Mouse (Mus musculus): Measurements from ENCODE around the gene Prkn.

The Prkn gene

DNA sequence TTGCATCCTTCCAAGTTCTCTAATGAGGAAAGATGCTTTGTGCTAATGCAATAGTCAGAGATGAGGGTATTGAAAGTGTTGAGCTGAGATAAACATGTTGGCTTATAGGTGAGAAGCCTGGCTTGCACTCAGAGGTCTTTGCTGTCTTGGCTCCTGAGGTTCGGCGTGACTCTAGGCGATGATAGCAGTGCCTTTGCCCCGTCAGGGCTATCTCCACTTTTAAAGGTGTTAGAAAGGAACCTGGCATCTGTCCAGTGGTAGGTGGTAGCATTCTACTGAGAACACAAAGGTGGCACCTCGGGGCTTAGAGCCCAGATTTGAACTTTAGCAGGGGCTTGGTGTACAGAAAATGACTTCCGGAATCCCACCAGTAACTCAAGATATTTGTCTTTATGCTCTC is 554.4 kb downstream of the Prkn start:
- no peak for DNase-seq (ENCODE audit: low spot score in 2 of 2)

DNA sequence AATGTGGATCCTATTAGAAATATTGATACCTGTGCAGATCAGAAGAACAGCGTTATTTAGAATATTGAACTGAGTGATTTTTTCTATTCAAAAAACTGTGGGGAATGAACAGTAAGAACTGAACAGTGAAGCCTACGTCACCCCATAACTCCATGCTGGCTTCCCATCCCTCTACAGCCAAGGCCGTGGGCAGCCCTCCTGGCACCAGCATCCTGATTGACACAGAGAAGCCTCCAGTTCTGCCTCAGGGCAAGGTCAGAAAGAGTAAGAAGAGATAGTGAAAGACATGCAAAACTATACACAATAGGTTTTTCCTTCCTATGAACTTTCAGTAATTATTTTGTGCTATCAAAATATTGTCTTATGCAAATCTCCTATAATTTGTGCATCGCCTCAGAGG is 557.5 kb downstream of the Prkn start:
- no peak for DNase-seq (ENCODE audit: low spot score in 2 of 2)

DNA sequence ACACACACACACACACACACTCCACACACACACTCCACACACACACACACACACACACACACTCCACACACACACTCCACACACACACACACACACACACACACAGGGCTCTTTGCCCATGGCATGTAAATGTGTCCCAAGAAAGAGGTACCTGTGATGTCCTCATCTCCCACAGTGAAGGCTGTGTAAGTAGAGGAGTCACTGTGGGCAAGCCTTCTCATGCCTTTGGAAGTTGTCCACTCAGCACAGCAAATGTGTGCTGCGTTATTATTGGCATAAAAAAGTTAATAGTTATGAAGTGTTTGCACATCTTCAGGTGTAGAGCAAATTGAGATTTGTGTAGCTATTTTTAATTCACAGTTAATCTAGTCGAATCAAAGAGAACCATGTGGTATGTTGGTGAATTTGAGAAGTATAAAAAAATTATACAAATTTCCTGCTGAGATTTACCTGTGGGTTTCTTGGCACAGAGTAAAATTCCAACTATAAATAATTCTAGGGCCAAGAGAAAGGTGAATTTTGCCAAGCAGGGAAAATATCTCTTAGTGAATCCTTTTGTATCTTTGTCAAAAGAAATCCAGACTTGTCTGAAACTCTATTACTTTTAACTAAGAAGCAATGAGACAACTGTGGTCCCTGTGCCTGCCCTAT is 562.2 kb downstream of the Prkn start:
- DNase-seq (ENCODE audit: low spot score in 2 of 2), result no peak

DNA sequence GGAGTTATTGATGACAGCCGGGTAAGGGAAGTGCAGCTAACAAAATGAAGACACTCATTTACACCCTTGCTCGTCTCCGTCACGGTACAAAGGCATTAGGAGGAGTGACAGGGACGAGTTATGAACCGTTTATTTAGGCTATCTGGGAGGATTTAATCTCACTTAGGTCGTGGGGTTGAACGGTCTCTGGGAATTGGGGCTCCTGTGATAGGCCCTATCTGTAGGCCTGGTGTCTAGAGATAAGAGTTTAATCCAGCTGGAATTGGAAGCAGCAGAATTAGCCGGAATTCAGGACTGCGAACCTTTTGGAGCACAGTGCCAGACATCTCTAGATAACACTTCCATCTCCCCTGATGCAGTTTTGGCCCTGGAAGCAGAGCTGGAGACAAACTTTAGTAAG is 571.2 kb downstream of the Prkn start:
- no peak for DNase-seq (ENCODE audit: low spot score in 2 of 2)

DNA sequence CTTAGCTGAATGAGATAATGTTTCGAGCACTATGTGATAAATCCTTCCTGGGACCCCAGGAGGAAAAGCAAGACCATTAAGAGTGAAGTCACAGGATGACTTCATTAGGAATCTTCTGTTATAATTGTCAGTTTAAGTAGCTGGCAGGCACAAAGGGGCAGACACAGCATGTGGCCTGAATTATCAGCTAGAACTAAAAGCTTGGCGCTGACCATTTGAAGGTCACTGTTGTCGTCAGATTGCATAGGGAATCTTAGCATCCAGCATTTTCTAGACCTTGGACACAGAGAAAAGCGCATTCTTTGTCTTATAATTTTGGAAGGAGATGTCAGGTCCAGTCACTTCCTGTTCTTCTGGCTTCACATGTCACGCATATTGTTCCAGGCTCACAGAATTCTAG is 573.5 kb downstream of the Prkn start:
- no peak for DNase-seq (ENCODE audit: low spot score in 2 of 2)

DNA sequence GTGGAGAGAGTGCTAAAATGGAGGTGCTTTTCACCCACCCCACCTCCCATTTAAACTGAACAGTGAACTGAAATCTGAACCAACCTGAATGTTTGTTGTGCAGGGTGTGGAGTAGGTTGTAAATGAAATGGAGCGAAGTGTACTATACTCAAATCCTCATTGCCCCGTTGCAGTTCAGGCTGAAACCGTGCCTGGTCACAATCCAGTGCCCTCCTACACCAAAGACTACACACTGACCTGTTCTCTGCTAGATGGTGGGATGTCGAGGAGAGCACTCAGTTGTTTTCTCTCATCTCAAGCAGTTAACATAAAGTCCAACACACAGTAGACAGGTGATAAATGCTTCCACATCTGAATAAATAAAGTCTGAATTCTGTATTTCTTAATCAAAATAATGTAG is 574.1 kb downstream of the Prkn start:
- no peak for DNase-seq (ENCODE audit: low spot score in 2 of 2)

DNA sequence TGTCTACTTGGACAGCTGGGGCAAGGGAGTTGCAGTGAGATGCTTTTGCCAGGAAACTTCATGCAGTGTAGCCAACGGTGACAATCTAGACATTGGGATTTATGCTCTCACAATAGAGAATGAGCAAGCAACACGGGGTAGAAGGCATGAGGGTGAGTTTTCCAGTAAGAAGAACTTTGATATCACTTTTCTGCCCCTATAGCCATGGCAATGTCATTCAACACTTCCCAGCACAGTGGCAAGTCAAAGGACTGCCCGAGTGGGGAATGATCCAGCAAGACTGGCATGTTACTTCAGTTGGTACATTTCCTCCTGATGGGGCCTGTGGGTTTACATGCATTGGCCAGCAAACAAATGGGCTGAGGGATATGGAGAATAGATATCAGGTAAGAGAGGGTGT is 577.0 kb downstream of the Prkn start:
- DNase-seq (ENCODE audit: low spot score in 2 of 2), result no peak

DNA sequence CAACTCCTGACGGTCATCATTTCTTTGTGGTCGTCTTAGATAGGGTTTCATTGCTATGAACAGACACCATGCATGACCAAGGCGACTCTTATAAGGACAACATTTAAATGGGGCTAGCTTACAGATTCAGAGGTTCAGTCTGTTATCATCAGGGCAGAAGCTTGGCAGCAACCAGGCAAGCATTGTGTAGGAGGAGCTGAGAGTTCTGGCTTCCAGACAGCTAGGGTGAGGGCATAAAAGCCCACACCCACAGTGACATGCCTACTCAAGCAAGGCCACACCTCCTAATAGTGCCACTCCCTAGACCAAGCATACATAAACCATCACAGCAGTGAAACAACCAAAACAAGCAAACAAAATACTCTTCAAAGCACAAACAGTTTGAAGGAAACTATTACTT is 579.3 kb downstream of the Prkn start:
- DNase-seq (ENCODE audit: low spot score in 2 of 2), result no peak

DNA sequence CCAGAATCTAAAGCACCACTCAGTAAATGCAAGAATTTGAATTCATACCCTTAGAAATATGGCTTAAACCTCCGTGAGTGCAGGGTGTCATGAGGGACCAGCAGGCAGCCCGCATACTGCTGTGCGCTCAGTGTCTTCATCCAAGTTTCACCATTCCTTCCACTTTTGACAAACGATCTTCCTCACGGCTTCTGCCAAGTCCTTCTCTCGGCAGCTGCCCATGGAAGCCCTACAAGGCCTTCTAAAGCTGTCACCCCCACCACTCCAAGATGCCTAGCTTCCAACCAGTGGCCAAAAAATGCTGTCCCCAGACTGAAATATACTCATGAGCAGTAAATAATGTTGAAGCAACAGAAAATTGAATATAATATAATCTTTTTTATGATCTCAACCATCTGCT is 580.7 kb downstream of the Prkn start:
- no peak for DNase-seq (ENCODE audit: low spot score in 2 of 2)

DNA sequence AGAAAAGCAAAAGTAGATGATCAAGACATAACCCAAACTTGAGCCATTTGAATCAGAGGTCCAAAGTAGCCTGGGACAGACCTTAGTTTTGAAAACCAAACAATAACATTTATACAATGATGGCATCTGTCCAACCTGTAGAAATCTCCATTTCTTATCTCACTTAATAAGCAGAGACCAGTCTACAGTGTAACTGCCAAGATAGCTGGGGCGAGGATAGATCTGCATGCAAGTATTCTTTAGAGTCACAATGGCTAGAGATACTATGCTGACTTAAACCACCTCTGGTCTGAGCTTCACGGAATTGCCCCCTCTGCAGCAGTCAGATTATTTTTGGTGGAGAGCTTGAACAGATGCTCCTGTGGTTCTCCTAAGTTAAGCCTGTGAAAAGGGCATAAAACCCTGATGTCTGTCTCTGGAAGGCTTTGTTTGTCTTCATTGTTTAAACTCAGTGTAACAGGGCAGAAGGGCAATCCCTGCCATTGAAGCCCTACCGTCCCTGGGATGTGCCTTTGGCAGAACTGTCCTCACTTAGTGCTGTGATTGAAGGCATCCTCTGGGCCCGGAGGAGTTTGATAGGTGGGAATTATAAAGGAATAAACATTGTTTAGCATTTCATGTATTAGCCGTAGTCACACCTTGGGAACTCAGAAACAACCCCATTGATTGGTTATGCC is 581.2 kb downstream of the Prkn start:
- DNase-seq (ENCODE audit: low spot score in 2 of 2), result no peak

DNA sequence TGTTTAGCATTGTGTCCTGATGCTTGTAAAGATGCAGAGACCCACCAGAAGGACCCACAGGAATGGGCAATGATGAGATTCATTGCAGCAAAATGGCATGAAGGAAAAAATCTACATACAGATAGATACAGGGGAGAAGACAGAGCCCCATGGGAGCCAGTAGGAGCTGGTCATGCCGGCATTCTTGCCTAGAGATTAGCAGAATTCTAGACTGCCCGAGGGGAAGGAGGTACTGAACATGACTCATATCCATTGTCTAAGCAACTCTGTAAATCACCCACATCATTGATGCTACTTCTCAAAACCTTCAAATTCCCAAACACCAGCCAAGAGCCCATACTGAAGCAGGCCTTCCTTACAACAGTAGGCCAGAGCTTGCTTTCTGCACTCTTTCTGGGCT is 591.1 kb downstream of the Prkn start:
- no peak for DNase-seq (ENCODE audit: low spot score in 2 of 2)

DNA sequence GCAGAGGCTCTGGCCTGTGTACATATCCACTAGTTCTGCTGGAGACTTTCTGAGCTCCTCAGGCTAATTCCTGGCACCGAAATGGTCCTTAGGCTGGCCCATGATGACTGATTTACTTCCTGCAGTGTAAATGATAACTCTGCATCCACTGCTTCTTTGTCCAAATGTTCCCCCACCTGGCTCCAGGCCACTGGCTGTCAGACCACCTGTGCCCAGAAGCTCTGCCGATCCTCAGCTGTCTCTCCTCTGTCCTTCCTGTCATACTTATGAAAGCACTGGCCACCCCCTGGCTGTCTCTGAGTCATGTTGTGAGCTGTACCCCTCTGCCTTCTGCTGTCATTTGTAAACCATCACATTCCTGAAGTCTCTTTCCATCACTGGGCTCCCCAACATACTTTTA is 592.4 kb downstream of the Prkn start:
- no peak for DNase-seq (ENCODE audit: low spot score in 2 of 2)

DNA sequence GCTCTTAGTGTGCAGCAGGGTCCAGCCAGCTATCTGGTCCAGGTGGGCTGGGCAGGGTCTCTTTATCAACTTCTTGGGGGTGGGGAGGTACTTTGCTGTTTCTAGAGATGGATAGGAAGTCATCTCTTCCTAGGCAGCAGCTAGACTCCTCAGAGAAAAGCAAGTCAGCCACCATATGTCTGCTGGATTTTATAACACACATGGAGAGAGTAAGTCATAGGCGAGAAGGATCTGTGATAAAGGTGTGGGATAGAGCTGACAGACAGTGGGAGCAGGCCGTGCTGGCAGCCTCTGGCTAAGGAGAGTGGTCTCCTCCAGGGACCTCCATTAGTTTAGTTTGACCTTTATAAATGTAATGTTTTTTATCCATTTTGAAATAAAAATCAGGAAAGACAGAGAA is 622.5 kb downstream of the Prkn start:
- no peak for DNase-seq (ENCODE audit: low spot score in 2 of 2)

DNA sequence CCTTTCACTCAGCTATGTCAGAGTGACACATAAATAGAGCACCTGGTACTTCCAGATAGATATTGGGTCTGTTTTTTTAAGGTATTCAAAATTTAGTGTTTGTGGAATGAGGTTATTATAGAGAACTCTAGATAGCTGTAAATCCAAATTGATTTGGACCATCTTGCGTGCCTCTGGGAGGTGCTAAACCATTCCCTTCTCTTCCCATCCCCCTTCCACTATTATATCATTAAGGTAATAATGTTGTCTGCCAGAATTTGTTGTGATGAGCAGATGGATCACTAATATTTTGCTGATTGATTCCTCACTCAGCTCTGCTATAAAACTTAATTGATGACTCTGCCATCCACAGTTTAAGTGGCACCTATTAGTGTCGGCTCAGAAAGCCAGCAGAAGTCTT is 625.9 kb downstream of the Prkn start:
- DNase-seq (ENCODE audit: low spot score in 2 of 2), result no peak

DNA sequence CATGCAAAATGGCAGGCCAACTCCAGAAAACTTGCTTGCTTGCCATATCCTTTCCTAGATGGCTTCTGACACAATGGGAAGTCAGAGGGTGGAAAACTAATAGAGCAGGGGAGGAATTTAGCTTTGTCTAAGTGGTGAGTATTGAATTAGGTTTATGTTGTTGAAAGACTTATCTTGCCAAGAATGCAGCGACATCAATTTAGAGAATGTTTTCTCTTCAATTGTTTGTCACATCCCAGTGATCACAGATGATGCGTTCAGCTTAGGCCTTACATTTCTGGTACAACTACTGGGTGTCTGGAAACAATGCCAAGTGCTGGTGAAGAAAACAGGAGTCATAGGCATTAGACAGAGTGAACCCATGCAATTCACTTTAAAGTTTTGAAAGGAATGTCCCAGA is 628.4 kb downstream of the Prkn start:
- no peak for DNase-seq (ENCODE audit: low spot score in 2 of 2)

DNA sequence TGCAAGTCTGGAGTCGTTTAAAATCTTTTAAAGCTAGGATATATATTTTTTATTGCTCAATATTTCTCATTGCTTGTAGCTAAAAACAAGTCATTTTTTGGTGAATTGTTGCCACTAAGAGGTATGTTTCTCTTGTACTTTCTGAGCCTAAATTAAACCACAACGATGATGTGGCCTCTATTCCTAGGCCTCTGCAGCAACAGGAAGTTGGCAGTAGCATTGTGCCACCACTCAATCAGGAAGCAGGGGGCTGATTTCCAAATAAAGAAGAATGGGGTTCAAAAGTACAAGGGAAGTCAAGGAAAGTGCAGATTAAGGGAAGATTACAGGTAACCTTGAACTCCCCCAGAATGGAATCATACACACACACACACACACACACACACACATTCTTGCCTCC is 642.8 kb downstream of the Prkn start:
- DNase-seq (ENCODE audit: low spot score in 2 of 2), result no peak

DNA sequence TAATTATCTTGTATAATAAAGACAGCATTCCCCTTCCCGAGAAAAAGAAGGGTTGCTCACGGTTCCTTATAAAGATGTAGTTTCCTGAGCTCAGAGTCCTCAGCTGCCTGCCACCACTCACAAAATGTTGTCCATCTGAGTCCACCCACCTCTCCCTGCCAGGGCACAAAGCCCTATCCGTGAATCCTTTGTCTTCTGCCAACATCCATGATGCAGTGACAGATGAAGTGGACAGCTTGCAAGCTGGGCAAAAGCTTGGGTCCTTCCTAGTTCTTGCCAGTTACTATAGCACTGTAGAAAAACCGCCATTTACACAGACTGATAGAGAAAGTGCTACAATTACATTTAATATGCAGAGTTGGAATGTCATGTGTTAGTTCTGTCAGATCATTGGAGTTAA is 649.9 kb downstream of the Prkn start:
- DNase-seq (ENCODE audit: low spot score in 2 of 2), result no peak

DNA sequence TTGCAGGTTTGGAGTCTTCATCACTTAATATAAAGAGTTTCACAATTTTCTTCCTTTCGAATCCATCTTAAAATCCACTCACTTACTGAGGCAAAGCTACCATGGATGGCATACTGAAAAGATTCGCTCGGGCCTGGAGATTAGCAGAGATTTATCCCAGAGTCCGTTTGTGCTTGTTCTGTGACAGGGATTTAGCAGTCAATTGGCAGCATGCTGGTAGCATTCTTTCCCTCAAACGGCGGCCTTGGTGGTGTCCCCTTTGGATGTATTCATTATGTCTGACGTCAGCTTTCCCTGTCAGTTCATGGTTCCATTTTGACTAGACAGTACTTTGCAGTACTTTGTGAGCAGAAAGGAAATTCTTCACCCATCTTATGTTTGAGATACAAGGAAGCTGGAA is 662.4 kb downstream of the Prkn start:
- DNase-seq (ENCODE audit: low spot score in 2 of 2), result no peak

DNA sequence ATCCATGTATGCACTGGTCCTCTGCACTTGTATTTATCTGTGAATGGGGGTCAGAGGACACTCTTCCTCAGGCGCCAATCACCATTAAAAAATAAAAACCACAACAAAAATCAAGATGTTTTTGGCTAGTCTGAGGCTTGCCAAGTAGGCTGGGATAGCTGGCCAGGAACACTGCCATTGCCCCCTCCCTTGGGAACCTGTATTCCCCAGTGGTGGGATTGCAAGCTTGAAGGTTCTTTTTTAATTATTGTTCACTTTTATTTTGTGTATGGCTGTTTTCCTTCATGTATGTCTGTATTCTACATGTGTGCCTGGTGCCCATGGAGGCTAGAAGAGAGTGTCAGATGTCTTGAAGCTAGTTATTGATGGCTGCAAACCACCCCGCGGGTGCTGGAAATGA is 664.3 kb downstream of the Prkn start:
- no peak for DNase-seq (ENCODE audit: low spot score in 2 of 2)

DNA sequence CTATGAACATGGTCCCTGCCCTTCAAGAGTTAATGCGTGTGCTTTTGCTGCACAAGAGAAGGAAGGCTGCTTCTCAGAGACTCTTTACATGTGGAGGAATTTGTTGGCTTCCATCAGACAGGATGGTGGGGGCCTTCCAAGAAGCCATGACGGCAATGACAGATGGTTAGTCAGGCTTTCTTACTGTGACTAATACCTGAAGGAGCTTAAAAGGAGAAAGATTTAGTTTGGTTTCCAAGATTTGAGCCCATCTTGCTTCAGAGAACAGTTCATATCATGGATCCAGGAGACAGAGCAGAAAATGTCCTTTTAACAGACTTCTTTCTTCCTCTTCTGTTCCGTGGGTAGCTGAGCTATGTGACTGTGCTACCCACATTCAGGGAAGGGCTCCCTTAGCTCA is 666.9 kb downstream of the Prkn start:
- DNase-seq (ENCODE audit: low spot score in 2 of 2), result no peak

DNA sequence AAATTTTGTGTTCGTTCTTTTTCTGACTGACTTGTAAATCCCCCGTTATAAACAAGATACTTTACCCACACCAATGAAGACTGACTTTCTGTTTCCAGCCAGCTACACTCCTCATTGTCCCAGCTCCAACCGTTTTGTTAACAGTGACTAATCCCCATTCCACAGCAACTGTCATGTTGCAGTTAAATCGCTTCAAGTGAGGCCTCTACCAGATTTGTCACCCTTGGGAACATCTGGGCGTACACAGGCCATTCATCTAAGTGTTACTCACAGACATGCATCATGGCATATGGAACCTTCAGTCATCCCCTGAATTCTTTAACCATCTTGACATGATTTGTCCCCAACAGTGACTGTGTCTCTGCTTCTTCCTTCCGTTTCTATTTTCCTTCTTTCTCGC is 669.9 kb downstream of the Prkn start:
- no peak for DNase-seq (ENCODE audit: low spot score in 2 of 2)

DNA sequence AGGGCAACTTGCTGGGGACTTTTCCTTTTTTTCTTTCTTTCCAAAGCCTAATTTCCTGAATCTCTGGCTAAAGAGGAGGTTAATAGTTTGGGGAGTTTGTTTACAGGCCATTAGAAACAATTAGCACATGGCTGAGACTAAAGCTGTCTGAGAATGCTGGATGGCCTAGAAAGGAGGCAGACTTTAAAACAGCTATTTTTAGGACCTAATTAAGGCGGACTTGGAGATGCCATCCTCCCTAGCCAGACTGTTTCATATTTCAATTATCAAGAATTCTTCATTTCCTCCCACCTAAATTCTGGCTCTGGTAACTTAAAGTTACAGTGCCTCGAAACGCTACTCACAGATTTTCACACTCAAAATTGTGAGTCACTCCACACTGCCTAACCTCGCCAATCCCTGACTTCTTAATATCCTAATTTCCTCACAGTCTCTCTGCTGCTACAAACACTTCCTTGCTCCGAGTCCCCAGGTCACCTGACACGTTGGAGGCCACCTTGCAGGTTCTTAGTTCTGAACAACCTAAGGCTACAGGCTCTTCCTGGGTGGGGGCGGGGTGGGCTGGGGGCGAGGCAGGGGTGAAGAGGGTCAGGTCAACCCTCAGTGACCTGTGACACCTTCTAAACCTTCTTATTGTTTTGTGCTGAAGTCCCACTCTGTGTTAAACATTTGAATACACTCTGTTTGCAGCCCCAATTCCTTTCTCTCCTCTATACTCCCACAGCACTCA is 674.0 kb downstream of the Prkn start:
- no peak for DNase-seq (ENCODE audit: low spot score in 2 of 2)

DNA sequence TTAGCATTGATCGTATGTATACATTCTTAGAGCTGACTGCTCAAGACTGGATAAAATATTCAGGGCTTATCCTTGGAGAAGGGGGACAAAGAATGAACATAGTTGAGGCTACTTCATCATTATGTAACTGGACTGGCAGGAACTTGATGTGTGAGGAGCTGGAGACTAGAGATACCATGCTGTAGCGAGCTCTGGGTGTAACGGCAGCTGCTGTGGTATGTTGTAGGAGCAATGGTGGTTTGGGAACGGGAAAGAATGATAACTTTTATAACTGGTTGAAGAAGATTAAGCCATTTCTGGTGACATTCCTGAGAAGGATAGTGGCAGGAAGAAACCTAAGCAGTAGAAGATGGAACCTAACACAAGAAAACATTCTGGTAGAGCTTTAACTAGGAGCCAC is 675.4 kb downstream of the Prkn start:
- DNase-seq (ENCODE audit: low spot score in 2 of 2), result no peak

Data from frontal cortex, postnatal 25 days (tissue).